Mouse (Mus musculus): ENCODE data around the gene Ptgir.
"Not testable (repeated sequence)": the region's sequence is repeated elsewhere in the genome, so short reads cannot be mapped to it uniquely, and the experiment has no call there.

Gene Ptgir

GRCm38 (mm10) chr7:16942861-16943260, 36.6 kb downstream of the Ptgir start:
- no peak for DNase-seq (ENCODE audit: low spot score)

- DNase-seq (ENCODE audit: low spot score): peak; percentile 74
These were observed 37.9 kb downstream of the Ptgir start, which contains the start of gene Pnmal2 for GRCm38 (mm10) chr7:16944061-16944807. Gene Pnmal2 (plus strand): TSS chr7:16944682.

GRCm38 (mm10) chr7:16944808-16945315, 38.6 kb downstream of the Ptgir start:
- DNase-seq (ENCODE audit: low spot score): no peak

- no peak for DNase-seq (ENCODE audit: low spot score)
These were observed 39.1 kb downstream of the Ptgir start for GRCm38 (mm10) chr7:16945419-16945818.

GRCm38 (mm10) chr7:16946441-16947348, 40.4 kb downstream of the Ptgir start:
- no peak for DNase-seq (ENCODE audit: low spot score)

- DNase-seq (ENCODE audit: low spot score): no peak
These were observed 41.1 kb downstream of the Ptgir start for GRCm38 (mm10) chr7:16947349-16947895.

- DNase-seq (ENCODE audit: low spot score): no peak
These were observed 41.7 kb downstream of the Ptgir start for GRCm38 (mm10) chr7:16947959-16948361.

GRCm38 (mm10) chr7:16948923-16949458, 42.7 kb downstream of the Ptgir start:
- DNase-seq (ENCODE audit: low spot score): no peak

GRCm38 (mm10) chr7:16949908-16950841, 43.9 kb downstream of the Ptgir start:
- DNase-seq (ENCODE audit: low spot score): peak; percentile 72

GRCm38 (mm10) chr7:16950861-16951635, 44.8 kb downstream of the Ptgir start:
- DNase-seq (ENCODE audit: low spot score): peak; percentile 72

- DNase-seq (ENCODE audit: low spot score): not testable (repeated sequence)
These were observed 47.5 kb downstream of the Ptgir start for GRCm38 (mm10) chr7:16953776-16954175.

- DNase-seq (ENCODE audit: low spot score): no peak
These were observed 49.4 kb downstream of the Ptgir start for GRCm38 (mm10) chr7:16955712-16956111.

GRCm38 (mm10) chr7:16956410-16957265, 50.3 kb downstream of the Ptgir start:
- DNase-seq (ENCODE audit: low spot score): no peak

- no peak for DNase-seq (ENCODE audit: low spot score)
These were observed 53.4 kb downstream of the Ptgir start, which contains the start of gene Pnmal1 for GRCm38 (mm10) chr7:16959539-16960187. Gene Pnmal1 (plus strand): TSS chr7:16959679.

Measured in ovary, postnatal 14 days (tissue).